Mouse (Mus musculus): ENCODE data around the gene Tmem240.
"Not testable (repeated sequence)": the region's sequence is repeated elsewhere in the genome, so short reads cannot be mapped to it uniquely, and the experiment has no call there.

The Tmem240 gene

GRCm38 (mm10) chr4:155734350-155734941 is at the start of gene Tmem240:
Gene Tmem240, plus strand, starts transcription at chr4:155734800.
- DNase-seq (ENCODE audit: low spot score): peak; percentile 88

- not testable (repeated sequence) for DNase-seq (ENCODE audit: low spot score)
Observed at GRCm38 (mm10) chr4:155687764-155688163, 46.8 kb upstream of the Tmem240 start.

- no peak for DNase-seq (ENCODE audit: low spot score)
Observed at GRCm38 (mm10) chr4:155690571-155691375, 43.8 kb upstream of the Tmem240 start.

GRCm38 (mm10) chr4:155692421-155692820 is 42.2 kb upstream of the Tmem240 start:
- no peak for DNase-seq (ENCODE audit: low spot score)

- peak; percentile 85 for DNase-seq (ENCODE audit: low spot score)
Observed at GRCm38 (mm10) chr4:155694111-155694481, 40.5 kb upstream of the Tmem240 start, which contains the start of gene Fndc10. Gene Fndc10, plus strand, starts transcription at chr4:155694342.

- peak; percentile 76 for DNase-seq (ENCODE audit: low spot score)
Observed at GRCm38 (mm10) chr4:155694482-155695401, 39.9 kb upstream of the Tmem240 start.

GRCm38 (mm10) chr4:155695531-155696062 is 39.0 kb upstream of the Tmem240 start:
- no peak for DNase-seq (ENCODE audit: low spot score)

- DNase-seq (ENCODE audit: low spot score): no peak
Observed at GRCm38 (mm10) chr4:155696261-155697255, 38.0 kb upstream of the Tmem240 start.

GRCm38 (mm10) chr4:155700425-155700824 is 34.2 kb upstream of the Tmem240 start:
- DNase-seq (ENCODE audit: low spot score): no peak

- no peak for DNase-seq (ENCODE audit: low spot score)
Observed at GRCm38 (mm10) chr4:155703425-155703929, 31.1 kb upstream of the Tmem240 start.

- peak; percentile 96 for DNase-seq (ENCODE audit: low spot score)
Observed at GRCm38 (mm10) chr4:155704721-155705591, 29.6 kb upstream of the Tmem240 start, which contains the start of gene Ssu72. Gene Ssu72, plus strand, starts transcription at chr4:155704800.

GRCm38 (mm10) chr4:155705592-155705929 is 29.0 kb upstream of the Tmem240 start:
- DNase-seq (ENCODE audit: low spot score): no peak

- DNase-seq (ENCODE audit: low spot score): no peak
Observed at GRCm38 (mm10) chr4:155708582-155708981, 26.0 kb upstream of the Tmem240 start.

- DNase-seq (ENCODE audit: low spot score): no peak
Observed at GRCm38 (mm10) chr4:155708988-155709387, 25.6 kb upstream of the Tmem240 start.

- DNase-seq (ENCODE audit: low spot score): no peak
Observed at GRCm38 (mm10) chr4:155710521-155711252, 23.9 kb upstream of the Tmem240 start.

- no peak for DNase-seq (ENCODE audit: low spot score)
Observed at GRCm38 (mm10) chr4:155721668-155722083, 12.9 kb upstream of the Tmem240 start.

GRCm38 (mm10) chr4:155727993-155728392 is 6.6 kb upstream of the Tmem240 start:
- no peak for DNase-seq (ENCODE audit: low spot score)

GRCm38 (mm10) chr4:155733267-155733666 is 1.3 kb upstream of the Tmem240 start:
- DNase-seq (ENCODE audit: low spot score): no peak

Measured in testis, postnatal 10 days (tissue).